Mouse (Mus musculus) ES-Bruce4 (cell line): ENCODE measurements at regions not wholly inside any gene's neighbourhood (a gene's known extent, or its start where the extent isn't known, plus 50 kb on each side); places are given as distances from the start of the nearest gene placed in this dataset.

Source experiments
- CTCF ChIP-seq: IDR thresholded peaks from one replicate; pipeline ENCODE4 v1.8.1; 2011; ENCODE audit warnings: low read depth, low read length
- EP300 ChIP-seq: IDR thresholded peaks from 2 replicates; pipeline ENCODE4 v1.6.1; 2011; ENCODE audit warnings: low read depth, low read length; ENCODE audit not compliant: insufficient read depth
- POLR2A ChIP-seq: IDR thresholded peaks from one replicate; pipeline ENCODE4 v1.8.1; 2011; ENCODE audit warnings: low read length; ENCODE audit not compliant: insufficient read depth

DNA sequence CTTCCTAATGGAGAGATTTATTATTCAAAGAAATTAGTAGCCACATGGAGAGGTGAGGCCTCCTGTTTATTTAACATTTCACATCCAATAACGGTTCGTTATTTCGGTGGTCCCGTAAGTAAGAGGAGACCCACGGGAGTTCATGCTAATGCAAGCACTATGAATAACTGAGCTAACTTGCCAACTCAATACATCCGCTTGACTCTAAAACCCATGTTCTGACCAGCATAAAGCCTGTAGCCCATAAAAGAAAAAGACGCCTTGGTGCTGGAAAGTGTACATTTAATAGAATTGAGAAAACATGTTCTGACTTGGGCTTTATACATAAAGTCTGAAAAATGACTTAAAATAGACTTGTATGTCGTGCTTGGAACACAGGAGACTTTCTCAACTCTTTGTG is 198.1 kb upstream of the Dkk2 start:
- TF ChIP-seq CTCF (no peak), POLR2A (no peak), EP300 (no peak)
